Mouse (Mus musculus): ENCODE measurements at regions not wholly inside any gene's neighbourhood (a gene's known extent, or its start where the extent isn't known, plus 50 kb on each side); places are given as distances from the start of the nearest gene placed in this dataset.

- TF ChIP-seq EP300 (optimal IDR thresholded peaks at IDR 0.05) = no peak
- TF ChIP-seq CTCF (IDR thresholded peaks at IDR 0.05; ENCODE audit: low read depth) = no peak
Observed at GRCm38 (mm10) chr16:85629738-85630137, 76.5 kb upstream of the Cyyr1 start.
